Comparison of ENCODE assay signal across 8 mouse cellular contexts in genomic region chr16:90312449-90313082, GRCm38 (mm10). TPM values are rescaled to one million over a fixed set of nuclear protein-coding genes. Genes with fewer than 3 reads are reported as not detected.
DNase-seq lines count a peak whose midpoint lies in the region; ATAC-seq lines count a peak whose summit lies in the region.

No protein-coding gene starts in this region.

- H3K9me3 ChIP-seq in embryonic facial prominence, embryonic 11.5 days (replicated peaks; ENCODE audit: control insufficient read depth, low read length) = no peaks in the 10 kb centered on the region
- no peaks in the 10 kb centered on the region for H3K9me3 ChIP-seq in embryonic facial prominence, embryonic 10.5 days

- no peak overlapping the region for H3K4me3 ChIP-seq in embryonic facial prominence, embryonic 11.5 days (ENCODE audit: low read depth, low read length)
- no peak overlapping the region for H3K4me3 ChIP-seq in embryonic facial prominence, embryonic 10.5 days

- WGBS in embryonic facial prominence, embryonic 11.5 days = 78% methylated on average over 13 of the region's 13 CpGs
- 84% methylated on average over 13 of the region's 13 CpGs for WGBS in embryonic facial prominence, embryonic 10.5 days

- ATAC-seq in embryonic facial prominence, embryonic 11.5 days (replicated peaks; ENCODE audit: insufficient number of reproducible peaks, low FRiP score, low TSS enrichment, low read depth) = 0 out of 2 replicates have a peak, but pooled peaks have one; percentile 34

- H3K4me2 ChIP-seq in embryonic facial prominence, embryonic 11.5 days (ENCODE audit: low read depth, low read length) = no peak overlapping the region

- peak; percentile 57 for DNase-seq in embryonic facial prominence, embryonic 11.5 days (ENCODE audit: low spot score)
- no peak for DNase-seq in embryonic facial prominence, embryonic 10.5 days (ENCODE audit: low spot score)
- DNase-seq in right cerebral cortex, adult 18-20 months = peak; percentile 41
- DNase-seq in right cerebral cortex, postnatal 25 days = no peak
- peak; percentile 38 to 42 for DNase-seq in heart, postnatal 10 days
- DNase-seq in left cerebral cortex, postnatal 36 days (ENCODE audit: low spot score in 2 of 2) = peak; percentile 14 to 21
- DNase-seq in right cerebral cortex, postnatal 4 days = peak; percentile 23
- DNase-seq in ovary, postnatal 36 days (ENCODE audit: low spot score) = no peak

- H3K27me3 ChIP-seq in embryonic facial prominence, embryonic 11.5 days (ENCODE audit: control insufficient read depth, insufficient read depth, low read length) = no peaks in the 10 kb centered on the region
- H3K27me3 ChIP-seq in embryonic facial prominence, embryonic 10.5 days (replicated peaks; ENCODE audit: low read depth, poor library complexity, severe bottlenecking) = no peaks in the 10 kb centered on the region

- H3K36me3 ChIP-seq in embryonic facial prominence, embryonic 11.5 days (replicated peaks; ENCODE audit: control insufficient read depth, insufficient read depth, low read depth, low read length) = no peaks in the 10 kb centered on the region
- no peaks in the 10 kb centered on the region for H3K36me3 ChIP-seq in embryonic facial prominence, embryonic 10.5 days (replicated peaks)

- H3K27ac ChIP-seq in embryonic facial prominence, embryonic 11.5 days (replicated peaks; ENCODE audit: low read depth, low read length) = no peak overlapping the region
- no peak overlapping the region for H3K27ac ChIP-seq in embryonic facial prominence, embryonic 10.5 days (replicated peaks)

- intact Hi-C loops in heart, postnatal 10 days (cut with DNase I) = no loop called here
- intact Hi-C loops in left cerebral cortex, postnatal 36 days (cut with DNase I) = loop anchor here (10.0 kb wide), 1 partner anchor 612 kb away; no protein-coding TSS in a partner anchor

- H3K9ac ChIP-seq in embryonic facial prominence, embryonic 11.5 days (replicated peaks; ENCODE audit: low read length) = no peak overlapping the region

- no peaks in the 10 kb centered on the region for H3K4me1 ChIP-seq in embryonic facial prominence, embryonic 11.5 days (ENCODE audit: control insufficient read depth, insufficient read depth, low read length)
- H3K4me1 ChIP-seq in embryonic facial prominence, embryonic 10.5 days = no peaks in the 10 kb centered on the region

RNA-seq across cellular contexts. Expression of gene Scaf4, which starts 28.3 kb away (rescaled TPM):
- 24.0 and 24.5 TPM in 2 replicates for polyA plus RNA-seq in embryonic facial prominence, embryonic 11.5 days (2014; fragmentation: Nextera tagmentation; extraction: Ambion mirVana)
- 34.6 and 36.1 TPM in 2 replicates for polyA plus RNA-seq in embryonic facial prominence, embryonic 10.5 days (2016; fragmentation: Nextera tagmentation; extraction: Ambion mirVana)
- 10 to 100 TPM; 26.8 to 31.2 TPM for total RNA-seq in heart, postnatal 10 days (2021)
- total RNA-seq in left cerebral cortex, postnatal 36 days (2021) = 10 to 100 TPM; 35.0 to 58.2 TPM

Comparison
In these comparisons a context has a peak if more than half of its experiments do, and no peak if none do; other contexts are left out.
1. DNase-seq: peak in embryonic facial prominence, embryonic 11.5 days (single experiment), right cerebral cortex, adult 18-20 months (single experiment), heart, postnatal 10 days (2 of 2), left cerebral cortex, postnatal 36 days (2 of 2) and right cerebral cortex, postnatal 4 days (single experiment); none in embryonic facial prominence, embryonic 10.5 days (single experiment), right cerebral cortex, postnatal 25 days (single experiment) and ovary, postnatal 36 days (single experiment).